Mouse (Mus musculus) forebrain, embryonic 10.5 days (tissue): Measurements from ENCODE around the gene Atp2b2. TPM values are rescaled to one million over a fixed set of nuclear protein-coding genes. Genes with fewer than 3 reads are reported as not detected.

ENCODE experiments used
- DNase-seq: peaks from one replicate; pipeline ENCODE4 v3.0.0-alpha.2; 2017; ENCODE audit warnings: low spot score; ENCODE audit errors: extremely low spot score
- H3K27ac ChIP-seq: fragments of 300-500 bp; sonication (generic); 2 replicates; pipeline ENCODE4 v1.5.1; 2016; ENCODE audit warnings: mild to moderate bottlenecking
- H3K27me3 ChIP-seq: fragments of 300-500 bp; sonication (generic); 2 replicates; pipeline ENCODE4 v1.6.1; 2016; ENCODE audit warnings: mild to moderate bottlenecking; ENCODE audit not compliant: poor library complexity, severe bottlenecking
- H3K36me3 ChIP-seq: fragments of 300-500 bp; sonication (generic); replicated peaks from 2 replicates; pipeline ENCODE4 v1.6.1; 2016; ENCODE audit warnings: mild to moderate bottlenecking, moderate library complexity
- H3K4me1 ChIP-seq: fragments of 300-500 bp; sonication (generic); 2 replicates; pipeline ENCODE4 v1.6.1; 2016
- H3K4me3 ChIP-seq: fragments of 300-500 bp; sonication (generic); 2 replicates; pipeline ENCODE4 v1.5.1; 2016; ENCODE audit warnings: mild to moderate bottlenecking, moderate library complexity
- H3K9me3 ChIP-seq: fragments of 300-500 bp; sonication (generic); 2 replicates; pipeline ENCODE4 v1.6.1; 2016; ENCODE audit warnings: mild to moderate bottlenecking, moderate library complexity
- WGBS: fragments of 180-500 bp; shearing (Covaris S2); methylation state at CpG from one replicate; pipeline ENCODE4 v1.1.7; 2016; 5-methylcytosine and 5-hydroxymethylcytosine counted together
- polyA plus RNA-seq: library from polyadenylated mRNA; unstranded; fragments of >200 nt; fragmentation: Nextera tagmentation; extraction: Ambion mirVana; gene quantifications from 2 replicates; pipeline ENCODE4 v1.2.1, GENCODE M21; 2016

The Atp2b2 gene
- polyA plus RNA-seq, 1 experiment from 2014 or later: 1.4 TPM

DNA sequence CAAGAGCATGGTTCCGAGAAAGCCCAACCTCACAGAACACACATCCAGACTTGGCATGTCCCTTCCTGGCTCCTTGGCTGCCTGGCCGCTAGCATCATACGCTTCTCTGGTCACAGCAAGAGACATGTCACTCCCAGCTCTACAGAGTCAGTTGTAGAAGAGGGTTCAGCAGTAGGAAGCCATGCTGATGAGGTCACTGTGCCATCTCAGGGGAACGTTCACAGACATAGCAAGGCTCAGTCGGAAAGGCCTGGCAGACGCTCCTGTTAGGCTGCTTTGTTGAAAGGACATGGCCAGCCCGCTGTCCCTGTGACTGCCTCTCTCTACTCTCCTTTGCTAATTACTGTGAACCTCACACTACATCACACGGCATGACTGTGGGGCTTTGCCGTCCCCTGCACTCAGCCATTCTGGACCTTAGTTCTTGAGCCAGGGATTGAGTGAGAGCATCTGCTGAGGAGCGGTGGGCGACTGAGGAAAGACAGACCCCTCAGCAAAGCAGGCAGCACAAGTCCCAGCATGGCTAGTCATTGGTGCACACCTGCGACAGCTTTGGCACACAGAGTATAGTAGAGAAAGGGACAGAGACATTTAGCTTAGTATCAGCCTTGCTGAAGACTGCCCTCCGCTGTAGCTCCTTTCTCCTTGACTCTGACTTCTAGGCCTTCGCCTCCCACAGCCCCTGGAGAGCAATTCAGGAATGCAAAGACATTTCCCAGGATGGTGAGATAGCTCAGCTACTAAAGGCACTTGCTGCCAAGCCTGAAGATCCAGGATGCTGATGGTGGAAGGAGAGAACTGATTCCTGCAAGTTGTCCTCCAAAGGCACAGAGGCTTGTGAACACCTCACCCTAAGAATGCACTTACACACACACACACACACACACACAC lies 108.9 kb downstream of the Atp2b2 start:
- no peak overlapping the region for H3K4me3 ChIP-seq
- H3K27ac ChIP-seq: peak overlapping the region; percentile 78
- H3K4me1 ChIP-seq: peaks cover 60% of the 10 kb centered on the region
- no peaks in the 10 kb centered on the region for H3K36me3 ChIP-seq
- H3K9me3 ChIP-seq: no peaks in the 10 kb centered on the region
- WGBS: 64% methylated on average over 14 of the region's 14 CpGs
- peaks cover 4% of the 10 kb centered on the region; the same call in 1 of the 2 replicates for H3K27me3 ChIP-seq
- DNase-seq: no peak

DNA sequence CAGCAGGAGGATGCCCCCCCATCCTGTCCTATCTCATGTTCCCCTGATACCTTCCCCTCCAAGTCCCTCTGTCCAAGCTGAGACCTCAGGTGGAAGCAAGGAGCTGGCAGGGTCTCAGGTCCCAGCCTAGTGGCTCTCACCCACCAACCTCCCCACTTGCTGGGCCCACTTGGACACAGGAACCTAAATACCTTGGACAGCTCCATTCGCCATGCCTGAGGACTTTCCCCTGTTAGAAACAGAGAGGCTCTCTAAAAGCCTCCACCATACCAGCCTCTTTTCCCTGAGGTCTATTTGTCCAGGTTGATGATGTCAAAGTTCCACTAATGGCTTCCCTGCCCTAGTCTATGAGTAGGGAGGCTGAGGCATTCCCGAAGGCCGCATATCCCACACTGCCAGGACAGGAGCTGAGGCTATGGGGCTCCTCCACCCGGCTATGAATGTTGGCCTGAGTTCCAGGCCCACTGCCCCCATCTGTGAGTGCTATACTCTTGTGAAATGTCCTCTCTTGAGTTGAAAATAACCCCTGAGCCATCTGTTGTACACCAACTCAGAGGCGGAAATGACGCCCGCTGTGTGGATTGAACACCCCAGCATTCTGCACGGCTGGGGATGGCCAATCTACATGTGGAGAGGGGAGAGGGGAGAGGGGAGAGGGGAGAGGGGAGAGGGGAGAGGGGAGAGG lies 113.1 kb downstream of the Atp2b2 start:
- no peak for DNase-seq
- no peak overlapping the region for H3K27ac ChIP-seq
- no peaks in the 10 kb centered on the region for H3K9me3 ChIP-seq
- no peaks in the 10 kb centered on the region for H3K36me3 ChIP-seq
- peaks cover 21% of the 10 kb centered on the region for H3K4me1 ChIP-seq
- no peaks in the 10 kb centered on the region; the same call in 1 of the 2 replicates for H3K27me3 ChIP-seq
- no peak overlapping the region for H3K4me3 ChIP-seq
- 88% methylated on average over 7 of the region's 8 CpGs for WGBS

DNA sequence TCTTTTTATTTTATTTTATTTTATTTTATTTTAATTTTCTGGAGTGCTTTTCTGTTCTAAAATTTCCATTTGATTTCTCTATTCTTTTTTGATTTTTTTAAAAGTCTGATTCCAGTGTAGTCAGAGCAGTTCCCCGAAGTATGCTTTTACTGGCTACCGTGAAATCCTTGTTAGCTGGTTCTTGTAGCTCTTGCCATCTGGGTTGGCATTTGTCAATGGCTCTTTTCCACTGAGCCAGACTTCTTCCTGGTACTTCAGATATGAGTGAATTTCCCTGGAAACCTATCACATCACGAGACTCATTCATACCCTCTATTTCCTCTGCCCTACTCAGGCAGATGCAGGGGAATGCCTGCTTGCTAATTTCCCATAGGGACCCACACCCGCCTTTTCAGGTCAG lies 119.2 kb downstream of the Atp2b2 start:
- DNase-seq: no peak
- H3K9me3 ChIP-seq: no peaks in the 10 kb centered on the region
- H3K27me3 ChIP-seq: no peaks in the 10 kb centered on the region
- WGBS: 92% methylated on average over 4 of the region's 4 CpGs
- no peaks in the 10 kb centered on the region for H3K36me3 ChIP-seq
- no peaks in the 10 kb centered on the region for H3K4me1 ChIP-seq
- no peak overlapping the region for H3K4me3 ChIP-seq
- no peak overlapping the region for H3K27ac ChIP-seq

DNA sequence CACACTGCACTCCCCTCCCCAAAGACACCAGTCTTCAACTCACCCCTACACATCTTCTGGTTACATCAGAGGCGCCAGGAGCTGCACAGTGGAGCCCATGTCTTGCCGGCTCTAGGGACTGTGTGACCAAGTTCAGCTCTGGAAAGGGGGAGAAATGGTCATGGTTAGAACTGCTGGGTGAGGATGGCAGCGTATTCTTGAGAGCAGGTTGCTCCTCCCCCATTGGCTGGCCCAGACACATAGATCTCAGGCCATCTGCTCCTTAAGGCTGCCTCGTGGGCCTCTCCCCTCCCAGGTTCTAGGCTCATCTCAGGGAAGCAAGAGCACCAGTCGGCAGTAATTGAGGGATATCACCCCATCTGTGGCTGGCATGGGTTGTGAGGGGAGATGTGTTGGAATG lies 121.9 kb downstream of the Atp2b2 start:
- 73% methylated on average over 5 of the region's 5 CpGs for WGBS
- H3K4me1 ChIP-seq: no peaks in the 10 kb centered on the region
- no peaks in the 10 kb centered on the region for H3K27me3 ChIP-seq
- DNase-seq: no peak
- H3K9me3 ChIP-seq: no peaks in the 10 kb centered on the region
- H3K4me3 ChIP-seq: no peak overlapping the region
- H3K36me3 ChIP-seq: no peaks in the 10 kb centered on the region
- no peak overlapping the region for H3K27ac ChIP-seq

DNA sequence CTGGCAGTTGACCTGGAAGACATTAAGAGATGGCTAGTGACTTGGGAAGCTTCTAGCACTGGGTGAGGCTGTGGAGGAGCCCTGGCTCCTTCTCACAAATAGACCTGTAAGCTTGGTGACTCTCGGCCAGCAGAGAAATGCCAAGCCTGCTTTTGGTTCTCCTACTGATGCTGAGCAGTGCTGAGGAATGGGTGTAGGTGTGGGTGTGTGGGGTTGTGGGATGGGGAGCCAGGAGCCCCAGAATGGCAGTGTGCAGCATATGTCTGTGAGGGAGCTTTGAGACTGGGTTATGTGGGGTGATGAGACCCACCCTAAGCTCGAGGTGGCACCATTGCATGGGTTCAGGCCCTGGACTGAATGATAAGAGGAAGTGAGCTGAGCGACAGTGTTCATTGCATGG lies 129.7 kb downstream of the Atp2b2 start:
- no peaks in the 10 kb centered on the region for H3K9me3 ChIP-seq
- H3K27me3 ChIP-seq: no peaks in the 10 kb centered on the region
- H3K4me3 ChIP-seq: no peak overlapping the region
- DNase-seq: no peak
- H3K4me1 ChIP-seq: no peaks in the 10 kb centered on the region
- 81% methylated on average over 3 of the region's 3 CpGs for WGBS
- H3K36me3 ChIP-seq: no peaks in the 10 kb centered on the region
- H3K27ac ChIP-seq: no peak overlapping the region

- 80% methylated on average over 16 of the region's 16 CpGs for WGBS
- no peak overlapping the region for H3K27ac ChIP-seq
- DNase-seq: no peak
- H3K36me3 ChIP-seq: no peaks in the 10 kb centered on the region
- no peaks in the 10 kb centered on the region for H3K4me1 ChIP-seq
- H3K4me3 ChIP-seq: no peak overlapping the region
- no peaks in the 10 kb centered on the region for H3K27me3 ChIP-seq
- no peaks in the 10 kb centered on the region for H3K9me3 ChIP-seq
These were observed 131.3 kb downstream of the Atp2b2 start for GRCm38 (mm10) chr6:113911094-113911493.

DNA sequence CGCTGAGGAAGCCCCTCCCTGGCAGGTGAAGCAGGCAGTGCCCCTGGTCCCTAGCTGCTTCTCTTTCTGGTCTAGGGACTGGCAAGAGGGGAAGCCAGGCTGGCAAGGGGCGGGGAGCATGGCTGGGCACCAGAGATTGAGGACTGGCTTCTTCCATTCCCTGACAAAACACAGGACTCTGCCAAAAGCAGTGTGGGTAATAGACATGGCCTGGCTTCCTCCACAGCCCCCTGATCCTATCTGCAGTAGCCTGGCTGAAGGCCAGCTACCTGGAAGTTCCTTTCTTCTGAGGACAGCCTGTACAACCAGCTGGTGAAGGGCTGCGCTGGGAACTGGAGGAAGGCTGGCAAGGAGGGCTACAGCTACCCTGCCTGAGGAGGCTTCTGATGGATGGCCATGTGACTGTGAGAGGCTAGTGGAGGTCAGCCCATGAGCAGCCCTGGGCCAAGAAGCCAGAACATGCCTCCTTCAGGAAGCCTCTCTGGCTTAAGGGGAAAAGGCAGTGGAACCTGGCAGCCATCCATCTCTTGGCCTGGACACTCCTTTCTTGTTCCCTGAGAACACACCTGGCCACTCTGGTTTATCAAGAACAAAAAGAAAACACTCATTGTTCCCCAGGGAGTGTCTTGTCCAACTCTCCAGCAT lies 131.9 kb downstream of the Atp2b2 start:
- 95% methylated on average over 3 of the region's 3 CpGs for WGBS
- H3K4me3 ChIP-seq: no peak overlapping the region
- H3K27ac ChIP-seq: no peak overlapping the region
- no peaks in the 10 kb centered on the region for H3K27me3 ChIP-seq
- no peak for DNase-seq
- no peaks in the 10 kb centered on the region for H3K4me1 ChIP-seq
- no peaks in the 10 kb centered on the region for H3K36me3 ChIP-seq
- H3K9me3 ChIP-seq: no peaks in the 10 kb centered on the region

GRCm38 (mm10) chr6:113909836-113910235 lies 132.6 kb downstream of the Atp2b2 start:
- Histone ChIP-seq H3K4me1 (no peaks in the 10 kb centered on the region), H3K27ac (no peak overlapping the region), H3K9me3 (no peaks in the 10 kb centered on the region), H3K4me3 (no peak overlapping the region), H3K27me3 (no peaks in the 10 kb centered on the region), H3K36me3 (no peaks in the 10 kb centered on the region)
- WGBS: 85% methylated on average over 5 of the region's 5 CpGs
- no peak for DNase-seq

GRCm38 (mm10) chr6:113908066-113908465 lies 134.3 kb downstream of the Atp2b2 start:
- Histone ChIP-seq H3K9me3 (no peaks in the 10 kb centered on the region), H3K4me3 (no peak overlapping the region), H3K36me3 (no peaks in the 10 kb centered on the region), H3K4me1 (no peaks in the 10 kb centered on the region), H3K27ac (no peak overlapping the region), H3K27me3 (no peaks in the 10 kb centered on the region)
- DNase-seq: no peak

GRCm38 (mm10) chr6:113904406-113904805 lies 138.0 kb downstream of the Atp2b2 start:
- no peak overlapping the region for H3K4me3 ChIP-seq
- no peak for DNase-seq
- WGBS: 74% methylated on average over 5 of the region's 5 CpGs
- H3K36me3 ChIP-seq: no peaks in the 10 kb centered on the region
- no peaks in the 10 kb centered on the region for H3K4me1 ChIP-seq
- no peak overlapping the region for H3K27ac ChIP-seq
- no peaks in the 10 kb centered on the region for H3K9me3 ChIP-seq
- H3K27me3 ChIP-seq: no peaks in the 10 kb centered on the region

DNA sequence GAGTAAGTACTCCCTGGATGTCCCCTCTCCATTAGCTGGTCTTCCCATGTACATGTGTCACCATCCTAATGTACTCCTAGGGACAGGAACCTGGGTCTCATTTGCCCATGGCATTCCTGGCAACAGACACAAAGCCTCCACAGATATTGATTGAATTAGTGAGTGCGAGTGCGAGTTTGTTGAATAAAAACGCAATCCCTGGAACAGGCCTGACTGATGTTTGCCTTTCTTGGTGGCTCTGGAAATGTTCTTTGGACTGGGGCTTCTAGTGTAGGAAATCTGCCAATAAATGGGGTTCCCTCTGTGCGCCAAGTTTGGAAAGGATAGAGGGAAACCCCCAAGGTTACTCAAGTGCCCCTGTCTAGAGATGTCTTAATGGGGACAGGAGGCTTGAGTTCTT lies 146.4 kb downstream of the Atp2b2 start:
- Histone ChIP-seq H3K27ac (no peak overlapping the region), H3K9me3 (no peaks in the 10 kb centered on the region), H3K36me3 (no peaks in the 10 kb centered on the region), H3K4me1 (peaks cover 13% of the 10 kb centered on the region), H3K4me3 (no peak overlapping the region), H3K27me3 (peaks cover 32% of the 10 kb centered on the region)
- WGBS: 90% methylated on average over 4 of the region's 4 CpGs
- DNase-seq: no peak

- H3K9me3 ChIP-seq: no peaks in the 10 kb centered on the region
- no peak overlapping the region for H3K27ac ChIP-seq
- H3K36me3 ChIP-seq: no peaks in the 10 kb centered on the region
- 85% methylated on average over 3 of the region's 3 CpGs for WGBS
- peaks cover 30% of the 10 kb centered on the region for H3K4me1 ChIP-seq
- no peak overlapping the region for H3K4me3 ChIP-seq
- H3K27me3 ChIP-seq: peaks cover 52% of the 10 kb centered on the region
- DNase-seq: no peak
These were observed 148.4 kb downstream of the Atp2b2 start for GRCm38 (mm10) chr6:113894008-113894407.
